Mouse (Mus musculus): ENCODE data around the gene Gm17428.

Gene Gm17428

GRCm38 (mm10) chr14:55005506-55005905, 28.8 kb downstream of the Gm17428 start:
- Histone ChIP-seq H3K4me3 (replicated peaks; ENCODE audit: low read length) (no peak overlapping the region), H3K36me3 (ENCODE audit: insufficient read depth, low read length) (no peaks in the 10 kb centered on the region), H3K27me3 (ENCODE audit: insufficient read depth, low read length) (0 out of 2 replicates have a peak, but pooled peaks cover 4% of the 10 kb centered on the region), H3K4me1 (replicated peaks; ENCODE audit: low read depth, low read length) (peaks cover 24% of the 10 kb centered on the region), H3K9me3 (ENCODE audit: low read length) (no peaks in the 10 kb centered on the region)
- TF ChIP-seq NANOG (IDR thresholded peaks at IDR 0.05; ENCODE audit: borderline replicate concordance, low read length) (no peak), CTCF (conservative IDR thresholded peaks at IDR 0.05; ENCODE audit: low read length) (no peak), POU5F1 (IDR thresholded peaks at IDR 0.05; ENCODE audit: borderline replicate concordance, low read length) (no peak)

DNA sequence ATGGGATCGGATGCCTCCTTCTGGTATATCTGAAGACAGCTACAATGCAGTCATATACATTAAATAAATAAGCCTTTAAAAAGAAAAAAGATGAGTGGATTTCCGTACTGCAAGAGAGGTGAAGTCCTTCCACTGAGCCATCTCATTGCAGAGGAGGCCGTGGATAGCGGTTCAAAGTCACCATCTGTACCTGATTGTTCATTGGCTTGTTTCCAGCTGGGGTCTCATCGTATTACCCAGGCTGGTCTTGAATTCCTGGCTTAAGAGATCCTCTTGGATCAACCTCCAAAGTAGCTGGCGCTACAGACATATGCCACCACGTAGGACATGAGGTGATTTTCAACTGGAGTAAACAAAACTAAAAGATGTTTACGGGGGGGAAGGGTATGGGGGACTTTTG, 29.2 kb downstream of the Gm17428 start:
- Histone ChIP-seq H3K27me3 (ENCODE audit: insufficient read depth, low read length) (no peaks in the 10 kb centered on the region), H3K4me3 (replicated peaks; ENCODE audit: low read length) (no peak overlapping the region)
- TF ChIP-seq NANOG (IDR thresholded peaks at IDR 0.05; ENCODE audit: borderline replicate concordance, low read length) (no peak), POU5F1 (IDR thresholded peaks at IDR 0.05; ENCODE audit: borderline replicate concordance, low read length) (no peak), CTCF (conservative IDR thresholded peaks at IDR 0.05; ENCODE audit: low read length) (no peak)

GRCm38 (mm10) chr14:55006541-55006940, 29.8 kb downstream of the Gm17428 start:
- Histone ChIP-seq H3K27me3 (ENCODE audit: insufficient read depth, low read length) (no peaks in the 10 kb centered on the region), H3K36me3 (ENCODE audit: insufficient read depth, low read length) (no peaks in the 10 kb centered on the region)
- TF ChIP-seq CTCF (conservative IDR thresholded peaks at IDR 0.05; ENCODE audit: low read length) (no peak), POU5F1 (IDR thresholded peaks at IDR 0.05; ENCODE audit: borderline replicate concordance, low read length) (no peak), NANOG (IDR thresholded peaks at IDR 0.05; ENCODE audit: borderline replicate concordance, low read length) (no peak)

More for the DNA sequence above, 29.2 kb downstream of the Gm17428 start:
- Histone ChIP-seq H3K9me3 (ENCODE audit: low read length) (no peaks in the 10 kb centered on the region), H3K36me3 (ENCODE audit: insufficient read depth, low read length) (no peaks in the 10 kb centered on the region), H3K4me1 (replicated peaks; ENCODE audit: low read depth, low read length) (peaks cover 24% of the 10 kb centered on the region)

DNA sequence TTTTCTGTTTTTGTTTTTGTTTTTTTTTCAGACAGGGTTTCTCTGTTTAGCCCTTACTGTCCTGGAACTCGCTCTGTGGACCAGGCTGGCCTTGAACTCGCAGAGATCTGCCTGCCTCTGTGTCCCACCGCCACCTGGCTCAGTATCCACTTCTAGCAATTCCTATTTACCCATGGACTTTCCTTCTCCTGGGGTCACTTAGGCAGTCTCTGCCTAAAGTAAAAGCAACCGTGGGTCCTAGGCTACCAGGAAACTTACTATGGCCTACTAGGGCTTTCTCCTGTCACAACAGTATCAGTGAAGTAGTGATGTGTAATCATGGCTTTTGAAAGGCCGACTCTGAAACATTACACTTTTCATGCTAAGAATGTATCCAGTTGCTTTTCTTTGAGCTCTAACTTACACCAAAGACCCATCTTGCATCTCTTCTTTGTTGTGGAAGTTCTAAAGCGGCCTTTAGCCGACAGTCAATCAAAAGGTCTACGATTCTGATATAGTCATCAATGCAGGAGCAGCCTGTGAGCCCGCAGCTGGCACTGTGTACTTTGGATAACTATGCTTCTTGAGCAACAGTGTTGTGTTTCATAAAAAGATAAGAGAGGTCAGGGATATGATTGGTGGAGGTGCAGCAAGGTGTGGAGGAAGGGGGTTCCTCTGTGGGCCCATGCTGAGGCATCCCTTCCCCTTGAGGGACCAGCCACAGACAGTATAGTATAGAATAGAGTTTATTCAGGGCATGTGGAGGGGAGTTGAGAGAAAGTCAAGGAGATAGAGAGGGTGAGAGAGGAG, 30.6 kb downstream of the Gm17428 start:
- Histone ChIP-seq H3K4me3 (replicated peaks; ENCODE audit: low read length) (no peak overlapping the region), H3K4me1 (replicated peaks; ENCODE audit: low read depth, low read length) (peaks cover 20% of the 10 kb centered on the region), H3K27me3 (ENCODE audit: insufficient read depth, low read length) (no peaks in the 10 kb centered on the region), H3K9me3 (ENCODE audit: low read length) (no peaks in the 10 kb centered on the region), H3K36me3 (ENCODE audit: insufficient read depth, low read length) (no peaks in the 10 kb centered on the region)
- TF ChIP-seq NANOG (IDR thresholded peaks at IDR 0.05; ENCODE audit: borderline replicate concordance, low read length) = no peak
- TF ChIP-seq CTCF (conservative IDR thresholded peaks at IDR 0.05; ENCODE audit: low read length) = no peak
- TF ChIP-seq POU5F1 (IDR thresholded peaks at IDR 0.05; ENCODE audit: borderline replicate concordance, low read length) = no peak

More at GRCm38 (mm10) chr14:55006541-55006940, 29.8 kb downstream of the Gm17428 start:
- peaks cover 24% of the 10 kb centered on the region for H3K4me1 ChIP-seq (replicated peaks; ENCODE audit: low read depth, low read length)
- no peak overlapping the region for H3K4me3 ChIP-seq (replicated peaks; ENCODE audit: low read length)
- H3K9me3 ChIP-seq (ENCODE audit: low read length) = no peaks in the 10 kb centered on the region

DNA sequence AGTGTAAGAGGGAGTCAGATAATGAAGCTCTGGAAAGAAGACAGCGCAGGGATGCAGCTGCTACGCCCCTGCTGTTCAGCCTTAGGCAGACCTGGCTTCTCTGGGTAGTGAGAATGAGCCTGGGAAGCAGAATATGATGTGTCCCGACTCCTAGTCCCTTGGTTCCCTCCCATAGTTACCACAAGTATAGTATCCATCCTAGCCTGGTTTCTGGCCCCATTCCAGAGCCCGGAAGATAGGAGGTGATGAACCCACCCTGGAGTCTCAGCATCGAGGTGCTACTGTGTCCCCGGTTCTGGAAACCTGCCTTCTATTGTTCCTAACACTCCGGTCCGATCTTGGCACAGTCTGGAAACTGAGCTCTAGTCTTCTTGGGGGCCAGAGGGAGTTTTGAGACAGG, 31.7 kb downstream of the Gm17428 start:
- TF ChIP-seq NANOG (IDR thresholded peaks at IDR 0.05; ENCODE audit: borderline replicate concordance, low read length) (no peak), CTCF (conservative IDR thresholded peaks at IDR 0.05; ENCODE audit: low read length) (no peak), POU5F1 (IDR thresholded peaks at IDR 0.05; ENCODE audit: borderline replicate concordance, low read length) (no peak)
- no peaks in the 10 kb centered on the region for H3K27me3 ChIP-seq (ENCODE audit: insufficient read depth, low read length)
- H3K4me1 ChIP-seq (replicated peaks; ENCODE audit: low read depth, low read length) = peaks cover 13% of the 10 kb centered on the region
- H3K4me3 ChIP-seq (replicated peaks; ENCODE audit: low read length) = no peak overlapping the region
- H3K9me3 ChIP-seq (ENCODE audit: low read length) = no peaks in the 10 kb centered on the region
- no peaks in the 10 kb centered on the region for H3K36me3 ChIP-seq (ENCODE audit: insufficient read depth, low read length)

- TF ChIP-seq POU5F1 (IDR thresholded peaks at IDR 0.05; ENCODE audit: borderline replicate concordance, low read length) (no peak), CTCF (conservative IDR thresholded peaks at IDR 0.05; ENCODE audit: low read length) (peak; percentile 56)
- Histone ChIP-seq H3K9me3 (ENCODE audit: low read length) (no peaks in the 10 kb centered on the region), H3K4me1 (replicated peaks; ENCODE audit: low read depth, low read length) (peaks cover 3% of the 10 kb centered on the region), H3K36me3 (ENCODE audit: insufficient read depth, low read length) (no peaks in the 10 kb centered on the region), H3K4me3 (replicated peaks; ENCODE audit: low read length) (no peak overlapping the region), H3K27me3 (ENCODE audit: insufficient read depth, low read length) (no peaks in the 10 kb centered on the region)
Observed at GRCm38 (mm10) chr14:55011116-55011515, 34.4 kb downstream of the Gm17428 start.

DNA sequence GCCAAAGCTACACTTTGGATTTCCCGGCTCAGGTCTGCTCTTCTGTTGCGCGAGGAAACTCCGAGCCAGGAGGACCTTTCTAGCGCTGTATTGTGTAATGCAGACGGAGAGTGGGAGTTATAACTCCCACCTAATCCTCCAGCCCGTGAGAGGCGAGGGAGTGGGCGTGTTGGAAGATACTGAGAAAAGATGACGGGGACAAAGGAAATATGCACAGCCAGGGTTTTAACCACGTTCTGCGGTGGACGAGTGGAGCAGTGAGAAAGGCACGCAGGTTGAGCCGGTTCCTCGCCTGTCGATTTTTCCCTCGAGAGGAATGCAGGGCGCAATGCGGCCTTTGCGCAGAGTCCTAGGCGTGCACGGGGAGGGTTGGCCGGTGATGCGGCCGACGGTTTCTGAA, 37.9 kb downstream of the Gm17428 start:
- peaks cover 25% of the 10 kb centered on the region for H3K36me3 ChIP-seq (ENCODE audit: insufficient read depth, low read length)
- H3K4me3 ChIP-seq (replicated peaks; ENCODE audit: low read length) = peak overlapping the region; percentile 92
- TF ChIP-seq NANOG (IDR thresholded peaks at IDR 0.05; ENCODE audit: borderline replicate concordance, low read length) (no peak), CTCF (conservative IDR thresholded peaks at IDR 0.05; ENCODE audit: low read length) (no peak), POU5F1 (IDR thresholded peaks at IDR 0.05; ENCODE audit: borderline replicate concordance, low read length) (no peak)

DNA sequence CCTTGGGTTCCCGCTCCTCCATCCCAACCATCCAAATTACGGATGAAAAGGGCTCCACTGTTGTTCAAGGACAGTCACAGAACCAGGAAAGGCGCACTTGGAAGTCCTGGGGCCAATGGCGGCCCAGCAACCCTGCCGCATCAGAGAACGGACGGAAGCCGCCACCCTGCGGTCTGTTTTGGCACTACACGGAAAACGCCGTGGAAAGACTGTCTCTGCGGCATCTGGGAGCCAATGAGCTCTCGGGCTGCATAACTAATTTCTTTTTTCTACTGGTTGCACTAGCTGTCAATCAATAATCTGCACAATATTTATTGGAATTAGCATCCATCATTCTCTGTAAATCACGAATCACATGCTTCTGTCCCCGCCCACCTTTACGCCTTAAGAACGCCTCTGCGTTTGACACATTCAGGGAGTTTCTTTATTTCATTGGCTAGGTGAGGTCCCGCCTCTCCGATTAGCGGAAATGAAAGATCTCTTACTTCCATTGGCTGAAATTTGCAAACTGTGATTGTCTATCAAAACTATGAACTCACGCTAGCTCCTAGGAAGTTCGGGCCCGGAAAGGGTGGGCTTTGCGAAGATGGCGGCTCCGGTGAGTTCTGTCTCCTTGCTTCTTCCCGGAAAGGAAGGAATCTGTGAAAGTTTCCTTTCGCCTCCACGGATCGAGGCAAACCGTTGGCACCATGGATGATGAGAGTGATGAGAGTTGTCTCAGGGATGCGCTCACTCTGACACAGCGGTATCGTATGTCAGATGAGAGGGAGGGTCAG, 38.4 kb downstream of the Gm17428 start, which contains the start of gene Ngdn:
Gene Ngdn (plus strand): TSS at position 464 of the 776 bp plus-strand sequence.
- Histone ChIP-seq H3K9me3 (ENCODE audit: low read length) (no peaks in the 10 kb centered on the region), H3K4me3 (replicated peaks; ENCODE audit: low read length) (peak within 1 kb of the TSS; percentile 92), H3K27me3 (ENCODE audit: insufficient read depth, low read length) (no peaks in the 10 kb centered on the region), H3K36me3 (ENCODE audit: insufficient read depth, low read length) (peaks cover 31% of the 10 kb centered on the region), H3K4me1 (replicated peaks; ENCODE audit: low read depth, low read length) (peaks cover 9% of the 10 kb centered on the region)
- TF ChIP-seq CTCF (conservative IDR thresholded peaks at IDR 0.05; ENCODE audit: low read length) (peak; percentile 69), POU5F1 (IDR thresholded peaks at IDR 0.05; ENCODE audit: borderline replicate concordance, low read length) (no peak), NANOG (IDR thresholded peaks at IDR 0.05; ENCODE audit: borderline replicate concordance, low read length) (no peak)

More for the DNA sequence above, 37.9 kb downstream of the Gm17428 start:
- Histone ChIP-seq H3K4me1 (replicated peaks; ENCODE audit: low read depth, low read length) (peaks cover 9% of the 10 kb centered on the region), H3K9me3 (ENCODE audit: low read length) (no peaks in the 10 kb centered on the region), H3K27me3 (ENCODE audit: insufficient read depth, low read length) (no peaks in the 10 kb centered on the region)
